Mouse (Mus musculus): ENCODE measurements around the gene Sparcl1. TPM values are rescaled to one million over a fixed set of nuclear protein-coding genes. Genes with fewer than 3 reads are reported as not detected.
A peak's percentile ranks its signal among the peaks of the same experiment; 100 is the strongest.

Sparcl1 gene
- polyA plus RNA-seq, 1 experiment: not detected

- no peaks in the 10 kb centered on the region for H3K36me3 ChIP-seq (ENCODE audit: control insufficient read depth, insufficient read depth)
- no peak overlapping the region for H3ac ChIP-seq (ENCODE audit: control insufficient read depth, insufficient read length, low read depth)
- no peaks in the 10 kb centered on the region for H3K27me3 ChIP-seq (ENCODE audit: control insufficient read depth, insufficient read depth, insufficient read length)
- H3K4me3 ChIP-seq (ENCODE audit: insufficient read depth, poor library complexity, severe bottlenecking): no peak overlapping the region
- H3K79me3 ChIP-seq (ENCODE audit: low read depth): no peaks in the 10 kb centered on the region
- H3K79me2 ChIP-seq (ENCODE audit: control insufficient read depth, insufficient read depth): no peaks in the 10 kb centered on the region
- TF ChIP-seq MAX (IDR thresholded peaks at IDR 0.05): no peak
- no peak for TF ChIP-seq MYOD1 (IDR thresholded peaks at IDR 0.05; ENCODE audit: control insufficient read depth, insufficient read length, low read depth)
- no peak for TF ChIP-seq CTCF (IDR thresholded peaks at IDR 0.05; ENCODE audit: control insufficient read depth, insufficient read depth, insufficient read length)
- TF ChIP-seq MYOG (IDR thresholded peaks at IDR 0.05; ENCODE audit: control insufficient read depth, extremely low read depth, insufficient read length): no peak
- no peak for TF ChIP-seq CEBPB (IDR thresholded peaks at IDR 0.05; ENCODE audit: low read depth)
- no peak for TF ChIP-seq USF1 (IDR thresholded peaks at IDR 0.05; ENCODE audit: low read depth)
- no peak for TF ChIP-seq FOSL1 (IDR thresholded peaks at IDR 0.05; ENCODE audit: insufficient read depth, low read length, poor library complexity, severe bottlenecking)
Measured at GRCm38 (mm10) chr5:104110171-104110920, 3.2 kb downstream of the Sparcl1 start.

GRCm38 (mm10) chr5:104109516-104109915, 4.0 kb downstream of the Sparcl1 start:
- H3K27me3 ChIP-seq (ENCODE audit: control insufficient read depth, insufficient read depth, insufficient read length): no peaks in the 10 kb centered on the region
- no peaks in the 10 kb centered on the region for H3K79me2 ChIP-seq (ENCODE audit: control insufficient read depth, insufficient read depth)
- H3K4me3 ChIP-seq (ENCODE audit: insufficient read depth, poor library complexity, severe bottlenecking): no peak overlapping the region
- no peaks in the 10 kb centered on the region for H3K79me3 ChIP-seq (ENCODE audit: low read depth)
- no peak overlapping the region for H3ac ChIP-seq (ENCODE audit: control insufficient read depth, insufficient read length, low read depth)
- no peaks in the 10 kb centered on the region for H3K36me3 ChIP-seq (ENCODE audit: control insufficient read depth, insufficient read depth)
- TF ChIP-seq CEBPB (IDR thresholded peaks at IDR 0.05; ENCODE audit: low read depth): no peak
- no peak for TF ChIP-seq MYOG (IDR thresholded peaks at IDR 0.05; ENCODE audit: control insufficient read depth, extremely low read depth, insufficient read length)
- no peak for TF ChIP-seq MAX (IDR thresholded peaks at IDR 0.05)
- no peak for TF ChIP-seq USF1 (IDR thresholded peaks at IDR 0.05; ENCODE audit: low read depth)
- no peak for TF ChIP-seq CTCF (IDR thresholded peaks at IDR 0.05; ENCODE audit: control insufficient read depth, insufficient read depth, insufficient read length)
- no peak for TF ChIP-seq FOSL1 (IDR thresholded peaks at IDR 0.05; ENCODE audit: insufficient read depth, low read length, poor library complexity, severe bottlenecking)
- no peak for TF ChIP-seq MYOD1 (IDR thresholded peaks at IDR 0.05; ENCODE audit: control insufficient read depth, insufficient read length, low read depth)

- no peaks in the 10 kb centered on the region for H3K79me2 ChIP-seq (ENCODE audit: control insufficient read depth, insufficient read depth)
- H3ac ChIP-seq (ENCODE audit: control insufficient read depth, insufficient read length, low read depth): no peak overlapping the region
- TF ChIP-seq MAX (IDR thresholded peaks at IDR 0.05) (no peak), CTCF (IDR thresholded peaks at IDR 0.05; ENCODE audit: control insufficient read depth, insufficient read depth, insufficient read length) (no peak), CEBPB (IDR thresholded peaks at IDR 0.05; ENCODE audit: low read depth) (no peak), USF1 (IDR thresholded peaks at IDR 0.05; ENCODE audit: low read depth) (no peak), MYOD1 (IDR thresholded peaks at IDR 0.05; ENCODE audit: control insufficient read depth, insufficient read length, low read depth) (no peak), MYOG (IDR thresholded peaks at IDR 0.05; ENCODE audit: control insufficient read depth, extremely low read depth, insufficient read length) (no peak), FOSL1 (IDR thresholded peaks at IDR 0.05; ENCODE audit: insufficient read depth, low read length, poor library complexity, severe bottlenecking) (no peak)
- H3K27me3 ChIP-seq (ENCODE audit: control insufficient read depth, insufficient read depth, insufficient read length): no peaks in the 10 kb centered on the region
- no peaks in the 10 kb centered on the region for H3K79me3 ChIP-seq (ENCODE audit: low read depth)
- no peaks in the 10 kb centered on the region for H3K36me3 ChIP-seq (ENCODE audit: control insufficient read depth, insufficient read depth)
- no peak overlapping the region for H3K4me3 ChIP-seq (ENCODE audit: insufficient read depth, poor library complexity, severe bottlenecking)
Measured at GRCm38 (mm10) chr5:104108879-104109369, 4.6 kb downstream of the Sparcl1 start.

GRCm38 (mm10) chr5:104108127-104108875, 5.2 kb downstream of the Sparcl1 start:
- TF ChIP-seq MYOD1 (IDR thresholded peaks at IDR 0.05; ENCODE audit: control insufficient read depth, insufficient read length, low read depth) (no peak), CTCF (IDR thresholded peaks at IDR 0.05; ENCODE audit: control insufficient read depth, insufficient read depth, insufficient read length) (no peak), USF1 (IDR thresholded peaks at IDR 0.05; ENCODE audit: low read depth) (peak; percentile 13), MAX (IDR thresholded peaks at IDR 0.05) (no peak), FOSL1 (IDR thresholded peaks at IDR 0.05; ENCODE audit: insufficient read depth, low read length, poor library complexity, severe bottlenecking) (no peak), CEBPB (IDR thresholded peaks at IDR 0.05; ENCODE audit: low read depth) (no peak), MYOG (IDR thresholded peaks at IDR 0.05; ENCODE audit: control insufficient read depth, extremely low read depth, insufficient read length) (no peak)
- Histone ChIP-seq H3K27me3 (ENCODE audit: control insufficient read depth, insufficient read depth, insufficient read length) (no peaks in the 10 kb centered on the region), H3ac (ENCODE audit: control insufficient read depth, insufficient read length, low read depth) (no peak overlapping the region), H3K79me3 (ENCODE audit: low read depth) (no peaks in the 10 kb centered on the region), H3K36me3 (ENCODE audit: control insufficient read depth, insufficient read depth) (no peaks in the 10 kb centered on the region), H3K4me3 (ENCODE audit: insufficient read depth, poor library complexity, severe bottlenecking) (no peak overlapping the region), H3K79me2 (ENCODE audit: control insufficient read depth, insufficient read depth) (no peaks in the 10 kb centered on the region)

- Histone ChIP-seq H3ac (ENCODE audit: control insufficient read depth, insufficient read length, low read depth) (no peak overlapping the region), H3K36me3 (ENCODE audit: control insufficient read depth, insufficient read depth) (no peaks in the 10 kb centered on the region), H3K79me2 (ENCODE audit: control insufficient read depth, insufficient read depth) (no peaks in the 10 kb centered on the region), H3K4me3 (ENCODE audit: insufficient read depth, poor library complexity, severe bottlenecking) (no peak overlapping the region), H3K27me3 (ENCODE audit: control insufficient read depth, insufficient read depth, insufficient read length) (peaks cover 8% of the 10 kb centered on the region), H3K79me3 (ENCODE audit: low read depth) (no peaks in the 10 kb centered on the region)
- no peak for TF ChIP-seq CTCF (IDR thresholded peaks at IDR 0.05; ENCODE audit: control insufficient read depth, insufficient read depth, insufficient read length)
- no peak for TF ChIP-seq USF1 (IDR thresholded peaks at IDR 0.05; ENCODE audit: low read depth)
- TF ChIP-seq MYOG (IDR thresholded peaks at IDR 0.05; ENCODE audit: control insufficient read depth, extremely low read depth, insufficient read length): no peak
- no peak for TF ChIP-seq FOSL1 (IDR thresholded peaks at IDR 0.05; ENCODE audit: insufficient read depth, low read length, poor library complexity, severe bottlenecking)
Measured at GRCm38 (mm10) chr5:104104111-104104510, 9.4 kb downstream of the Sparcl1 start.

Measured in C2C12 (cell line).